Comparison of ENCODE assay signal across 8 mouse cellular contexts in the genomic region with DNA sequence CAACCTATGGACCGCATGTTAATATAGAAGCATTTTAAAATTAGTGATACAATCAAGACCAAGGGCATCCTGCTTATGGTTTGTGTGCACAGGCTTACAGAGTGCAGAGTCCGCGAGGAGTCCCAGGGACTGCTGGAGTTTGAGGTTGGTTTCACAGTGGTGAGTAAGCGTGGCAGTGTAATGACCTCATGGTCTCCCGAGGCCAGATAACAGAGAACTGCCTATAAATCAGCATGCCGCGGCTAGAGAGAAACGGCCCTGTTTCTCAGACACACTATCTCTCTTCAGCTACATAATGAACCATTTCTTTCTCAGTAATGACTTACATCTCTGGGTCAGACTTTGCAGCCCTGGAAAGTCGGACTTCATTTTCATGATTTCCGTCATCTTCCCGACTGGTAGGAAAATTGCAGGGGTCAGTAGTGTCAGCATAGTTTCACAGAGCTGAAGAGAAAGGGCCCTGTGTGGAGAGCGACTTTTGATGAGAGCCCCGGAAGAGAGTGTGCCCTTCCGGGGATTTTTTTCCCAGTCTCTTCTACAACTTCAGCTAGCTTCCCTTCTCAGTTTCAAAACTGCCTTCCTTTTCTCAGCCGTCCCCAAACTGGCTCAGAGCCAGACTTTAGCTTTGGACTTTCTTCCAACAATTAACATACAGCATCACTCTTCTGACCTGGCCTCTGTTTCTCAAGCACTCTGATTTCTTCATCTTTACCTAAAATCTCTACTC. TPM values are rescaled to one million over a fixed set of nuclear protein-coding genes. Genes with fewer than 3 reads are reported as not detected.
DNase-seq lines count a peak whose midpoint lies in the region; ATAC-seq and TF ChIP-seq lines count a peak whose summit lies in the region.

No protein-coding gene starts in this region.

- H3K9me3 ChIP-seq in lung, embryonic 14.5 days (ENCODE audit: low read depth, low read length), result no peaks in the 10 kb centered on the region
- no peaks in the 10 kb centered on the region for H3K9me3 ChIP-seq in hindbrain, embryonic 13.5 days
- H3K9me3 ChIP-seq in liver, embryonic 15.5 days (replicated peaks), result no peaks in the 10 kb centered on the region
- no peaks in the 10 kb centered on the region for H3K9me3 ChIP-seq in stomach, postnatal 0 days (ENCODE audit: control insufficient read depth, low read length)

- 26% methylated on average over 15 of the region's 15 CpGs for whole genome bisulfite sequencing in lung, embryonic 14.5 days
- WGBS in hindbrain, embryonic 13.5 days, result 41% methylated on average over 15 of the region's 15 CpGs
- 36% methylated on average over 15 of the region's 15 CpGs for WGBS in liver, embryonic 15.5 days (ENCODE audit: insufficient replicate concordance)
- WGBS in stomach, postnatal 0 days, result 37% methylated on average over 15 of the region's 15 CpGs

- TF ChIP-seq EP300 in stomach, postnatal 0 days (optimal IDR thresholded peaks at IDR 0.05), result no peak

- DNase-seq in lung, embryonic 14.5 days, result peak; percentile 85
- no peak for DNase-seq in lung, postnatal 25 days (ENCODE audit: low spot score)
- DNase-seq in gastrocnemius, adult 18-20 months (ENCODE audit: low spot score), result peak; percentile 48
- DNase-seq in stomach, postnatal 0 days (ENCODE audit: low spot score), result peak; percentile 69
- DNase-seq in spleen, postnatal 14 days (ENCODE audit: low spot score in 2 of 2), result no peak
- no peak for DNase-seq in layer of hippocampus, postnatal 36 days

- H3K27me3 ChIP-seq in lung, embryonic 14.5 days (ENCODE audit: insufficient read depth, low read length), result no peaks in the 10 kb centered on the region
- no peaks in the 10 kb centered on the region for H3K27me3 ChIP-seq in hindbrain, embryonic 13.5 days
- no peaks in the 10 kb centered on the region for H3K27me3 ChIP-seq in liver, embryonic 15.5 days
- H3K27me3 ChIP-seq in stomach, postnatal 0 days (ENCODE audit: control insufficient read depth, insufficient read depth, low read length), result no peaks in the 10 kb centered on the region

- H3K9ac ChIP-seq in lung, embryonic 14.5 days, result no peak overlapping the region
- H3K9ac ChIP-seq in hindbrain, embryonic 13.5 days, result no peak overlapping the region
- H3K9ac ChIP-seq in liver, embryonic 15.5 days, result no peak overlapping the region
- H3K9ac ChIP-seq in stomach, postnatal 0 days (ENCODE audit: low read length), result no peak overlapping the region

- no peak for TF ChIP-seq CTCF in lung, embryonic 14.5 days (IDR thresholded peaks at IDR 0.05; ENCODE audit: low read depth)
- TF ChIP-seq CTCF in stomach, postnatal 0 days (IDR thresholded peaks at IDR 0.05; ENCODE audit: low read depth), result no peak

- peak overlapping the region; percentile 55 for H3K27ac ChIP-seq in lung, embryonic 14.5 days (ENCODE audit: low read depth)
- peak overlapping the region; percentile 36; the same call in 1 of the 2 replicates for H3K27ac ChIP-seq in hindbrain, embryonic 13.5 days
- no peak overlapping the region for H3K27ac ChIP-seq in liver, embryonic 15.5 days (replicated peaks)
- 0 out of 2 replicates have a peak overlapping the region, but pooled peaks have one; percentile 13 for H3K27ac ChIP-seq in stomach, postnatal 0 days (replicated peaks)

- H3K36me3 ChIP-seq in lung, embryonic 14.5 days (ENCODE audit: insufficient read depth), result no peaks in the 10 kb centered on the region
- H3K36me3 ChIP-seq in hindbrain, embryonic 13.5 days, result no peaks in the 10 kb centered on the region
- H3K36me3 ChIP-seq in liver, embryonic 15.5 days (replicated peaks), result no peaks in the 10 kb centered on the region
- H3K36me3 ChIP-seq in stomach, postnatal 0 days (ENCODE audit: control insufficient read depth, insufficient read depth, low read length), result no peaks in the 10 kb centered on the region

- no peak overlapping the region for H3K4me3 ChIP-seq in lung, embryonic 14.5 days (ENCODE audit: low read depth, low read length)
- H3K4me3 ChIP-seq in hindbrain, embryonic 13.5 days, result no peak overlapping the region
- H3K4me3 ChIP-seq in liver, embryonic 15.5 days (replicated peaks), result no peak overlapping the region
- H3K4me3 ChIP-seq in stomach, postnatal 0 days (ENCODE audit: low read depth, low read length), result no peak overlapping the region

- H3K4me2 ChIP-seq in lung, embryonic 14.5 days, result peak overlapping the region; percentile 45
- H3K4me2 ChIP-seq in hindbrain, embryonic 13.5 days, result no peak overlapping the region
- peak overlapping the region; percentile 7; the same call in 1 of the 2 replicates for H3K4me2 ChIP-seq in liver, embryonic 15.5 days
- H3K4me2 ChIP-seq in stomach, postnatal 0 days (replicated peaks; ENCODE audit: low read depth), result peak overlapping the region; percentile 31; the same call in 1 of the 2 replicates

- H3K4me1 ChIP-seq in lung, embryonic 14.5 days (ENCODE audit: insufficient read depth), result 0 out of 2 replicates have a peak, but pooled peaks cover 3% of the 10 kb centered on the region
- H3K4me1 ChIP-seq in hindbrain, embryonic 13.5 days (replicated peaks), result peaks cover 9% of the 10 kb centered on the region
- no peaks in the 10 kb centered on the region for H3K4me1 ChIP-seq in liver, embryonic 15.5 days (replicated peaks)
- H3K4me1 ChIP-seq in stomach, postnatal 0 days (replicated peaks; ENCODE audit: control insufficient read depth, insufficient read depth), result no peaks in the 10 kb centered on the region

- ATAC-seq in lung, embryonic 14.5 days (ENCODE audit: insufficient read depth), result peak; percentile 77
- 0 out of 2 replicates have a peak, but pooled peaks have one; percentile 39 for ATAC-seq in hindbrain, embryonic 13.5 days (ENCODE audit: low FRiP score)
- ATAC-seq in liver, embryonic 15.5 days (ENCODE audit: insufficient read depth), result no peak
- peak; percentile 97 for ATAC-seq in stomach, postnatal 0 days (ENCODE audit: low FRiP score, low TSS enrichment)

RNA-seq across cellular contexts. Expression of gene Postn, which starts 2.3 kb away (rescaled TPM):
- polyA plus RNA-seq in lung, embryonic 14.5 days (2014; fragmentation: Nextera tagmentation; extraction: Ambion mirVana), result 53.5 and 75.1 TPM in 2 replicates
- 1 to 10 TPM; 3.6 to 4.6 TPM for total RNA-seq in gastrocnemius, adult 18-20 months (2021)
- 27.4 and 28.0 TPM in 2 replicates for polyA plus RNA-seq in hindbrain, embryonic 13.5 days (2015; fragmentation: Nextera tagmentation; extraction: Ambion mirVana)
- 23.4 and 24.1 TPM in 2 replicates for polyA plus RNA-seq in liver, embryonic 15.5 days (2015; fragmentation: Nextera tagmentation; extraction: Ambion mirVana)
- polyA plus RNA-seq in stomach, postnatal 0 days (2015; fragmentation: Nextera tagmentation; extraction: Ambion mirVana), result 102 and 123 TPM in 2 replicates
- total RNA-seq in layer of hippocampus, postnatal 36 days (2021), result 1 to 10 TPM; 1.2 to 1.9 TPM

Comparison
In these comparisons a context has a peak if more than half of its experiments do, and no peak if none do; other contexts are left out.
1. DNase-seq: peak in lung, embryonic 14.5 days (single experiment), gastrocnemius, adult 18-20 months (single experiment) and stomach, postnatal 0 days (single experiment); none in lung, postnatal 25 days (single experiment), spleen, postnatal 14 days (0 of 2) and layer of hippocampus, postnatal 36 days (0 of 2).